ENCODE assay signal across 7 mouse cellular contexts in the genomic region with DNA sequence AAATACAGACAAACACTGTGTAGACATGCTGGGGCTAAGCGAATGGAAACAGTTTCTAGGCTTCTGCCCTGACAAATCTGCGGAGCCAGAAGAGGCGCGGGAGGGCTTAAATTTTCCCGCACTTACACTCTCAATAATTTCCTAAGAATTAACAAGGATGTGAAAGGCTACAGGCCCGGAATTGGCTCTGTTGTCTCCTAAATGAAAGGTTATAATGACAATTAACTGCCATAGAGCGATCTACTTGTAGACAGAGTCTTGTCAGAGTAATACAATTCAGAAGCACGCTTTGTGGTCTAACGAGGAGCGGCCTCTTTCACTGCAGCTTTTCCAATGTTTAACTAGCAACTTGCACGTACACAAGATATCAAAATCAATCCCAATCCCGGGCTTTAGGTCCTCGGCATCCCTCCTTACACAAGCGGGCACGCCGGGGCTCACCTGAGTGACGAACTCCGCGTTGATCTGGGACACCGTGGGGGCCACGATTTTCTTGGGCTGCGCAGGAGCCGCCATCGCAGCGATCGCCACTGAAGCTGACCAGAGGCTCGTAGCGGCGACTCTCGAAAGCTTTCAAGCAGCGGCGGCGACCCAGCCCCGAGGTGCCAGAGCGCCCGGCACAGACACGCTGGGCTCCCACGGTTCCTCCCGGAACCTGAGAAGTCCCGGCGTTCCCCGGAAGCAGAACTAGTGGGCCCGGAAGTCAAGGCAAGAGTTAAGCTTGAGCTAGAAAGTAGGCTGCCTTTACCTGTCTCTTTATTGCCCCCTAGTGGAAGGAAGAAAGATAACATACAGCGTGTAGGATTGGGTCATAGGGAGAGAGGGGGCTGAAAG. TPM values are rescaled to one million over a fixed set of nuclear protein-coding genes. Genes with fewer than 3 reads are reported as not detected.
DNase-seq lines count a peak whose midpoint lies in the region; ATAC-seq and TF ChIP-seq lines count a peak whose summit lies in the region.

No protein-coding gene starts in this region.

- TF ChIP-seq POLR2A in small intestine, adult 2 months (IDR thresholded peaks at IDR 0.05; ENCODE audit: low read depth, low read length) = peak; percentile 87

- H3K36me3 ChIP-seq in embryonic facial prominence, embryonic 10.5 days (replicated peaks) = peaks cover 25% of the 10 kb centered on the region
- H3K36me3 ChIP-seq in intestine, postnatal 0 days (ENCODE audit: control insufficient read depth, insufficient read depth) = peaks cover 12% of the 10 kb centered on the region
- 0 out of 2 replicates have a peak, but pooled peaks cover 17% of the 10 kb centered on the region for H3K36me3 ChIP-seq in midbrain, embryonic 12.5 days
- H3K36me3 ChIP-seq in small intestine, adult 2 months (ENCODE audit: control insufficient read depth, insufficient read depth, low read length) = peaks cover 9% of the 10 kb centered on the region; the same call in 1 of the 2 replicates

- peak overlapping the region; percentile 87 for H3K9ac ChIP-seq in intestine, postnatal 0 days (ENCODE audit: low read depth, low read length)
- H3K9ac ChIP-seq in midbrain, embryonic 12.5 days (replicated peaks) = peak overlapping the region; percentile 87

- H3K9me3 ChIP-seq in embryonic facial prominence, embryonic 10.5 days = no peaks in the 10 kb centered on the region
- no peaks in the 10 kb centered on the region for H3K9me3 ChIP-seq in intestine, postnatal 0 days (ENCODE audit: control insufficient read depth)
- no peaks in the 10 kb centered on the region for H3K9me3 ChIP-seq in midbrain, embryonic 12.5 days

- peak; percentile 96 for ATAC-seq in intestine, postnatal 0 days
- peak; percentile 93 for ATAC-seq in midbrain, embryonic 12.5 days (ENCODE audit: low FRiP score, low read depth)

- peak overlapping the region; percentile 95 for H3K4me3 ChIP-seq in embryonic facial prominence, embryonic 10.5 days
- peak overlapping the region; percentile 98 for H3K4me3 ChIP-seq in intestine, postnatal 0 days (ENCODE audit: low read depth, low read length)
- H3K4me3 ChIP-seq in midbrain, embryonic 12.5 days = peak overlapping the region; percentile 93
- peak overlapping the region; percentile 97 for H3K4me3 ChIP-seq in small intestine, adult 2 months (ENCODE audit: low read depth, low read length)

- peak overlapping the region; percentile 92 for H3K27ac ChIP-seq in embryonic facial prominence, embryonic 10.5 days (replicated peaks)
- H3K27ac ChIP-seq in intestine, postnatal 0 days (ENCODE audit: low read depth, low read length) = no peak overlapping the region
- H3K27ac ChIP-seq in midbrain, embryonic 12.5 days (replicated peaks) = no peak overlapping the region
- H3K27ac ChIP-seq in small intestine, adult 2 months (ENCODE audit: insufficient read depth, low read depth, low read length) = no peak overlapping the region

- peak overlapping the region; percentile 85 for H3K4me2 ChIP-seq in intestine, postnatal 0 days (replicated peaks; ENCODE audit: low read depth)
- H3K4me2 ChIP-seq in midbrain, embryonic 12.5 days (replicated peaks) = peak overlapping the region; percentile 70

- H3K4me1 ChIP-seq in embryonic facial prominence, embryonic 10.5 days = peaks cover 11% of the 10 kb centered on the region
- H3K4me1 ChIP-seq in intestine, postnatal 0 days (replicated peaks; ENCODE audit: control insufficient read depth, insufficient read depth, low read length) = no peaks in the 10 kb centered on the region
- peaks cover 11% of the 10 kb centered on the region for H3K4me1 ChIP-seq in midbrain, embryonic 12.5 days
- H3K4me1 ChIP-seq in small intestine, adult 2 months (ENCODE audit: control insufficient read depth, insufficient read depth, insufficient read length, low read length) = peaks cover 2% of the 10 kb centered on the region; the same call in 1 of the 2 replicates

- no peaks in the 10 kb centered on the region for H3K27me3 ChIP-seq in embryonic facial prominence, embryonic 10.5 days (replicated peaks; ENCODE audit: low read depth, poor library complexity, severe bottlenecking)
- no peaks in the 10 kb centered on the region for H3K27me3 ChIP-seq in intestine, postnatal 0 days (replicated peaks; ENCODE audit: control insufficient read depth, insufficient read depth, low read length)
- H3K27me3 ChIP-seq in midbrain, embryonic 12.5 days = no peaks in the 10 kb centered on the region
- H3K27me3 ChIP-seq in small intestine, adult 2 months (ENCODE audit: control insufficient read depth, insufficient read depth, low read length) = no peaks in the 10 kb centered on the region

- intact Hi-C loops in left cerebral cortex, postnatal 4 days (cut with DNase I) = no loop called here

- TF ChIP-seq CTCF in intestine, postnatal 0 days (IDR thresholded peaks at IDR 0.05; ENCODE audit: low read depth) = peak; percentile 94
- peak; percentile 47; the same call in 1 of the 2 replicates for TF ChIP-seq CTCF in small intestine, adult 2 months (IDR thresholded peaks at IDR 0.05; ENCODE audit: extremely low read depth, insufficient read length, insufficient replicate concordance, low read depth, low read length)

- peak; percentile 90 for DNase-seq in adrenal gland, postnatal 14 days
- peak; percentile 87 for DNase-seq in embryonic facial prominence, embryonic 10.5 days (ENCODE audit: low spot score)
- peak; percentile 14 for DNase-seq in gonadal fat pad, adult 2 months (ENCODE audit: low read depth)
- peak; percentile 77 for DNase-seq in left cerebral cortex, postnatal 4 days

- under 1% methylated on average over 44 of the region's 44 CpGs for WGBS in embryonic facial prominence, embryonic 10.5 days
- under 1% methylated on average over 44 of the region's 44 CpGs for WGBS in intestine, postnatal 0 days
- WGBS in midbrain, embryonic 12.5 days = under 1% methylated on average over 44 of the region's 44 CpGs
- under 1% methylated on average over 44 of the region's 44 CpGs for WGBS in small intestine, adult 2 months

RNA-seq across cellular contexts. Expression of a gene that starts 12.0 kb away (rescaled TPM):
- total RNA-seq in adrenal gland, postnatal 14 days (2021) = 33.6 and 38.8 TPM in 2 replicates
- 48.7 and 54.5 TPM in 2 replicates for polyA plus RNA-seq in embryonic facial prominence, embryonic 10.5 days (2016; fragmentation: Nextera tagmentation; extraction: Ambion mirVana)
- polyA plus RNA-seq in gonadal fat pad, adult 2 months (2012; rRNA removed) = 16.6 and 19.4 TPM in 2 replicates
- 26.7 and 29.1 TPM in 2 replicates for polyA plus RNA-seq in intestine, postnatal 0 days (2015; fragmentation: Nextera tagmentation; extraction: Ambion mirVana)
- 10 to 100 TPM; 35.8 to 36.9 TPM for total RNA-seq in left cerebral cortex, postnatal 4 days (2021)
- polyA plus RNA-seq in midbrain, embryonic 12.5 days (2016; fragmentation: Nextera tagmentation; extraction: Ambion mirVana) = 55.8 and 61.9 TPM in 2 replicates
- polyA plus RNA-seq in small intestine, adult 2 months (2012; rRNA removed) = 4.9 and 10.2 TPM in 2 replicates

RNA-seq across cellular contexts. Expression of a gene that starts 26.4 kb away (rescaled TPM):
- total RNA-seq in adrenal gland, postnatal 14 days (2021) = 11.3 and 12.4 TPM in 2 replicates
- polyA plus RNA-seq in embryonic facial prominence, embryonic 10.5 days (2016; fragmentation: Nextera tagmentation; extraction: Ambion mirVana) = 3.6 and 3.8 TPM in 2 replicates
- polyA plus RNA-seq in gonadal fat pad, adult 2 months (2012; rRNA removed) = 1.5 and 1.7 TPM in 2 replicates
- 2.2 and 2.6 TPM in 2 replicates for polyA plus RNA-seq in intestine, postnatal 0 days (2015; fragmentation: Nextera tagmentation; extraction: Ambion mirVana)
- 10 to 100 TPM; 29.4 to 30.2 TPM for total RNA-seq in left cerebral cortex, postnatal 4 days (2021)
- polyA plus RNA-seq in midbrain, embryonic 12.5 days (2016; fragmentation: Nextera tagmentation; extraction: Ambion mirVana) = 3.4 and 3.9 TPM in 2 replicates
- polyA plus RNA-seq in small intestine, adult 2 months (2012; rRNA removed) = 0.09 and 0.13 TPM in 2 replicates

Comparison
In these comparisons a context has a peak if more than half of its experiments do, and no peak if none do; other contexts are left out.
1. DNase-seq: peak in every context shown above with its lines; median percentile 90 in adrenal gland, postnatal 14 days; 87 in embryonic facial prominence, embryonic 10.5 days; 77 in left cerebral cortex, postnatal 4 days; 14 in gonadal fat pad, adult 2 months.